16 mouse cellular contexts compared by ENCODE assay signal in genomic region chr13:117286939-117287338, GRCm38 (mm10).
DNase-seq lines count a peak whose midpoint lies in the region; ATAC-seq and TF ChIP-seq lines count a peak whose summit lies in the region.
"Had no signal": no experiment of that assay in that cellular context is flagged by ENCODE, and none has a peak within 500 bp of the region (broad histone marks: within the 10 kb centered on the region; RNA-seq: fewer than 3 reads in every experiment).

No protein-coding gene starts in this region.

- DNase-seq in 416B (ENCODE audit: low read depth) (peak; percentile 57), R1 (ENCODE audit: low read depth, low spot score) (peak; percentile 47)
- DNase-seq in retina, embryonic 14.5 days (ENCODE audit: low spot score) = no peak
- DNase-seq: cerebellum, adult 11 months; layer of hippocampus, postnatal 36 days; right cerebral cortex, adult 18-20 months had no signal

- no peaks in the 10 kb centered on the region for H3K4me1 ChIP-seq in intestine, postnatal 0 days (replicated peaks; ENCODE audit: control insufficient read depth, insufficient read depth, low read length)
- H3K4me1 ChIP-seq in intestine, embryonic 16.5 days (ENCODE audit: control insufficient read depth, insufficient read depth, low read length) = no peaks in the 10 kb centered on the region
- H3K4me1 ChIP-seq: hindbrain, embryonic 13.5 days; neural tube, embryonic 12.5 days; stomach, embryonic 15.5 days had no signal

- no peaks in the 10 kb centered on the region for H3K27me3 ChIP-seq in intestine, postnatal 0 days (replicated peaks; ENCODE audit: control insufficient read depth, insufficient read depth, low read length)
- H3K27me3 ChIP-seq in intestine, embryonic 16.5 days (replicated peaks; ENCODE audit: control insufficient read depth, insufficient read depth, low read length) = no peaks in the 10 kb centered on the region
- H3K27me3 ChIP-seq: hindbrain, embryonic 13.5 days; neural tube, embryonic 12.5 days; stomach, embryonic 15.5 days had no signal

- 0 out of 2 replicates have a peak, but pooled peaks have one; percentile 8 for TF ChIP-seq CTCF in intestine, postnatal 0 days (IDR thresholded peaks at IDR 0.05; ENCODE audit: low read depth)

- H3K4me2 ChIP-seq in intestine, postnatal 0 days (replicated peaks; ENCODE audit: low read depth) = no peak overlapping the region
- no peak overlapping the region for H3K4me2 ChIP-seq in intestine, embryonic 16.5 days (ENCODE audit: low read depth, low read length)
- H3K4me2 ChIP-seq: hindbrain, embryonic 13.5 days; liver, embryonic 11.5 days; neural tube, embryonic 12.5 days; stomach, embryonic 15.5 days had no signal

- 93% methylated on average over 2 of the region's 2 CpGs for WGBS in intestine, postnatal 0 days
- WGBS in intestine, embryonic 16.5 days = 92% methylated on average over 2 of the region's 2 CpGs

- no peaks in the 10 kb centered on the region for H3K36me3 ChIP-seq in intestine, postnatal 0 days (ENCODE audit: control insufficient read depth, insufficient read depth)
- no peaks in the 10 kb centered on the region for H3K36me3 ChIP-seq in intestine, embryonic 16.5 days (ENCODE audit: control insufficient read depth, insufficient read depth, low read length)
- H3K36me3 ChIP-seq: hindbrain, embryonic 13.5 days; neural tube, embryonic 12.5 days; stomach, embryonic 15.5 days had no signal

- no peaks in the 10 kb centered on the region for H3K9me3 ChIP-seq in intestine, postnatal 0 days (ENCODE audit: control insufficient read depth)
- no peaks in the 10 kb centered on the region for H3K9me3 ChIP-seq in intestine, embryonic 16.5 days (ENCODE audit: control insufficient read depth, low read length)
- H3K9me3 ChIP-seq: hindbrain, embryonic 13.5 days; neural tube, embryonic 12.5 days; stomach, embryonic 15.5 days had no signal

- no peak overlapping the region for H3K4me3 ChIP-seq in intestine, postnatal 0 days (ENCODE audit: low read depth, low read length)
- no peak overlapping the region for H3K4me3 ChIP-seq in intestine, embryonic 16.5 days (ENCODE audit: low read length)
- H3K4me3 ChIP-seq: hindbrain, embryonic 13.5 days; neural tube, embryonic 12.5 days; stomach, embryonic 15.5 days had no signal

- H3K9ac ChIP-seq in intestine, postnatal 0 days (ENCODE audit: low read depth, low read length) = no peak overlapping the region
- no peak overlapping the region for H3K9ac ChIP-seq in intestine, embryonic 16.5 days (ENCODE audit: low read depth, low read length)
- H3K9ac ChIP-seq: hindbrain, embryonic 13.5 days; neural tube, embryonic 12.5 days; stomach, embryonic 15.5 days had no signal

- no peak overlapping the region for H3K27ac ChIP-seq in intestine, postnatal 0 days (ENCODE audit: low read depth, low read length)
- no peak overlapping the region for H3K27ac ChIP-seq in intestine, embryonic 16.5 days (ENCODE audit: low read length)
- H3K27ac ChIP-seq: hindbrain, embryonic 13.5 days; neural tube, embryonic 12.5 days; stomach, embryonic 15.5 days had no signal

- no peak for ATAC-seq in intestine, postnatal 0 days
- ATAC-seq in intestine, embryonic 16.5 days = no peak
- ATAC-seq in neutrophil, adult 5-6 weeks (ENCODE audit: extremely low read depth, insufficient number of reproducible peaks, low FRiP score, poor library complexity, severe bottlenecking) = peak; percentile 33; the same call in 1 of the 2 replicates
- no peak for ATAC-seq in activated CD4-positive, CD25-positive, alpha-beta regulatory T cell, adult 4 months
- ATAC-seq in erythroblast, adult 5-6 weeks (replicated peaks; ENCODE audit: low FRiP score, poor library complexity, severe bottlenecking) = no peak
- ATAC-seq: forebrain, embryonic 16.5 days had no signal
